Mouse (Mus musculus) left cerebral cortex, postnatal 14 days (tissue): ENCODE measurements around the gene Vav2. TPM values are rescaled to one million over a fixed set of nuclear protein-coding genes. Genes with fewer than 3 reads are reported as not detected.
A peak's percentile ranks its signal among the peaks of the same experiment; 100 is the strongest.

Experiments
- DNase-seq, 2 experiments: peaks; one replicate each; pipeline ENCODE4 v3.0.0; 2021 to 2022; ENCODE audit warnings: low spot score in 2 of 2, mixed read lengths in 1 of 2
- intact Hi-C: fragments of 180-260 bp; cut with DNase I; formaldehyde crosslinking; loops from one replicate; pipeline ENCODE4 v1.15.1; 2025
- microRNA-seq, 2 experiments: library from miRNA; unstranded; fragments of <30 nt; microRNA quantifications; one replicate each; pipeline ENCODE4 v1.2.0; 2022
- total RNA-seq, 2 experiments: library from RNA; stranded (reverse); gene quantifications; 2 replicates each; pipeline ENCODE4 v1.2.3; 2021

The Vav2 gene
- total RNA-seq, 2 experiments from 2014 or later = 15.9 to 18.9 TPM

GRCm38 (mm10) chr2:27237342-27237741, 189.5 kb downstream of the Vav2 start:
- intact Hi-C loops = loop anchor here (2.0 to 5.0 kb wide), 2 partner anchors 110 to 307 kb away; no protein-coding TSS in a partner anchor
- peak; percentile 53 to 61 for DNase-seq

GRCm38 (mm10) chr2:27235729-27236128, 191.1 kb downstream of the Vav2 start:
- DNase-seq = peak; percentile 85 to 86
- intact Hi-C loops = loop anchor here (1.0 to 5.0 kb wide), 3 partner anchors 108 to 305 kb away; no protein-coding TSS in a partner anchor

- intact Hi-C loops = no loop called here
These were observed 194.5 kb downstream of the Vav2 start for GRCm38 (mm10) chr2:27232376-27232775.

GRCm38 (mm10) chr2:27229481-27230105, 197.2 kb downstream of the Vav2 start:
- intact Hi-C loops = loop anchor here (5.0 kb wide), 1 partner anchor 67 kb away; no protein-coding TSS in a partner anchor
- DNase-seq = no peak

More at GRCm38 (mm10) chr2:27232376-27232775, 194.5 kb downstream of the Vav2 start:
- peak; percentile 58 to 80 for DNase-seq

- DNase-seq = no peak
- intact Hi-C loops = loop anchor here (5.0 kb wide), 1 partner anchor 67 kb away; no protein-coding TSS in a partner anchor
These were observed 197.9 kb downstream of the Vav2 start for GRCm38 (mm10) chr2:27228809-27229480.

GRCm38 (mm10) chr2:27226572-27226971, 200.3 kb downstream of the Vav2 start:
- peak; percentile 41 to 60 for DNase-seq
- intact Hi-C loops = loop anchor here (5.0 kb wide), 1 partner anchor 64 kb away; no protein-coding TSS in a partner anchor

GRCm38 (mm10) chr2:27223012-27223421, 203.8 kb downstream of the Vav2 start:
- DNase-seq = peak; percentile 61 to 79
- intact Hi-C loops = no loop called here

GRCm38 (mm10) chr2:27218569-27218968, 208.3 kb downstream of the Vav2 start:
- intact Hi-C loops = no loop called here
- DNase-seq = no peak

- no peak for DNase-seq
- intact Hi-C loops = no loop called here
These were observed 208.7 kb downstream of the Vav2 start for GRCm38 (mm10) chr2:27218121-27218544.

GRCm38 (mm10) chr2:27215537-27215936, 211.3 kb downstream of the Vav2 start:
- no peak for DNase-seq
- intact Hi-C loops = no loop called here

Small RNA genes within 50 kb of the gene (microRNA-seq; reads per million reads assigned to microRNA genes)
- gene Gm24049 (0 reads per million in 2 experiments), gene Mir7578 (0 reads per million in 2 experiments)

Other genes with a start within 250 kb of the Vav2 start
- gene Sardh, start 178.7 kb downstream of the Vav2 start, total RNA-seq = 10 to 100 TPM; 11.1 to 12.9 TPM
- 10 to 100 TPM; 27.9 to 28.5 TPM for gene Brd3os, start 15.3 kb upstream of the Vav2 start, total RNA-seq
- gene Brd3, start 80.6 kb upstream of the Vav2 start, total RNA-seq = 10 to 100 TPM; 61.3 to 64.0 TPM
- gene Wdr5, start 88.1 kb upstream of the Vav2 start, total RNA-seq = 10 to 100 TPM; 34.9 to 37.3 TPM
- 10 to 100 TPM; 15.6 to 16.2 TPM for gene Rxra, start 249.4 kb upstream of the Vav2 start, total RNA-seq